Mouse (Mus musculus) stomach, embryonic 14.5 days (tissue): Measurements from ENCODE around the gene Vti1a. TPM values are rescaled to one million over a fixed set of nuclear protein-coding genes. Genes with fewer than 3 reads are reported as not detected.

Experiments used
- ATAC-seq: fragments of 200-750 bp; cut with Nextera tagmentation; 2 replicates; pipeline ENCODE4 v1.8.0; 2017; ENCODE audit warnings: low read depth, moderate TSS enrichment; ENCODE audit not compliant: insufficient number of reproducible peaks, insufficient read depth, low FRiP score
- H3K27ac ChIP-seq: fragments of 300-500 bp; sonication (generic); 2 replicates; pipeline ENCODE4 v1.5.1; 2014; ENCODE audit warnings: mild to moderate bottlenecking, low read length, moderate library complexity, mixed read lengths
- H3K27me3 ChIP-seq: fragments of 300-500 bp; sonication (generic); 2 replicates; pipeline ENCODE4 v1.6.1; 2014; ENCODE audit warnings: low read length, control low read depth, mixed read lengths; ENCODE audit not compliant: control insufficient read depth, insufficient read depth
- H3K36me3 ChIP-seq: fragments of 300-500 bp; sonication (generic); 2 replicates; pipeline ENCODE4 v1.6.1; 2014; ENCODE audit warnings: mild to moderate bottlenecking, control low read depth, low read length, moderate library complexity, mixed read lengths; ENCODE audit not compliant: control insufficient read depth, insufficient read depth
- H3K4me1 ChIP-seq: fragments of 300-500 bp; sonication (generic); 2 replicates; pipeline ENCODE4 v1.6.1; 2014; ENCODE audit warnings: low read length, control low read depth, mixed read lengths; ENCODE audit not compliant: control insufficient read depth, insufficient read depth
- H3K4me2 ChIP-seq: fragments of 300-500 bp; sonication (generic); replicated peaks from 2 replicates; pipeline ENCODE4 v1.6.1; 2014; ENCODE audit warnings: low read depth, low read length, control low read depth
- H3K4me3 ChIP-seq: fragments of 300-500 bp; sonication (generic); 2 replicates; pipeline ENCODE4 v1.5.1; 2014; ENCODE audit warnings: low read depth, low read length, control low read depth
- H3K9ac ChIP-seq: fragments of 300-500 bp; sonication (generic); replicated peaks from 2 replicates; pipeline ENCODE4 v1.6.1; 2014; ENCODE audit warnings: low read depth, mild to moderate bottlenecking, control low read depth, low read length, moderate library complexity, mixed read lengths
- H3K9me3 ChIP-seq: fragments of 300-500 bp; sonication (generic); 2 replicates; pipeline ENCODE4 v1.6.1; 2016; ENCODE audit warnings: low read depth, low read length, control low read depth; ENCODE audit not compliant: control insufficient read depth
- WGBS: fragments of 180-500 bp; shearing (Covaris S2); extraction: QIAGEN DNeasy Blood & Tissue Kit; methylation state at CpG from one replicate; pipeline ENCODE4 v1.1.7; 2014; 5-methylcytosine and 5-hydroxymethylcytosine counted together
- polyA plus RNA-seq: library from polyadenylated mRNA; unstranded; fragments of >200 nt; fragmentation: Nextera tagmentation; extraction: Ambion mirVana; gene quantifications from 2 replicates; pipeline ENCODE4 v1.2.1, GENCODE M21; 2014

Gene Vti1a
- polyA plus RNA-seq = 27.2 and 29.9 TPM in 2 replicates

DNA sequence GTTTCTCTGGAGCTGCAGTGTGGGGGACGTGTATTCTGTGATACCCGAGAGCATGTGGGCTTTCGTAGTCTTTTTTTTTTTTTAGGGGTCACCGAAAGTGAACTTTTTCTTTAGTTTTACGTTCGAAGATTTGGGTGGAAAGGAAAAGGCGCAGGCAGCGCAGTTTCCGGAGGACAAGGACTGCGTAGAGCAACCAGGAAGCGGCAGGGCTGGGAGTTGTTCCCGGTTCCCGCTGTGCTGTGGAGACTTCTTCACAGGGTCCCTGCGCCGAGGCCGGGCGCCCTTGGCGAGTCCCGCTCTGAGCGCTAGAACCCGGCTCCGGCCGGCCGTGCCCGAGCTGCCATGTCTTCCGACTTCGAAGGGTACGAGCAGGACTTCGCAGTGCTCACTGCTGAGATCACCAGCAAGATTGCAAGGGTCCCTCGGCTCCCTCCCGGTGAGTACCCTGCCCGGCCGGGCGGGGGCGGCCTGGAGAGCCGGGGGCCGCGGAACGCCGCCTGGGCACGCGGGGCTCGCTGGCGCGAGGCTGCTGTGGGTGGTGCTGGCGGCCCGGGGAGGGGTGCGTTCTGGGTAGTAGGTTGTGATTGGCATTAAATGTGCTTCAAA lies at the start of gene Vti1a:
Gene Vti1a (plus strand): TSS at position 187 of the 606 bp plus-strand sequence.
- peak within 1 kb of the TSS; percentile 60 for H3K9ac ChIP-seq
- H3K27ac ChIP-seq = peak within 1 kb of the TSS; percentile 86
- ATAC-seq = peak; percentile 89
- under 1% methylated on average over 47 of the region's 48 CpGs for WGBS
- H3K27me3 ChIP-seq = no peaks in the 10 kb centered on the region
- H3K36me3 ChIP-seq = 0 out of 2 replicates have a peak, but pooled peaks cover 7% of the 10 kb centered on the region
- H3K9me3 ChIP-seq = no peaks in the 10 kb centered on the region
- H3K4me1 ChIP-seq = peaks cover 10% of the 10 kb centered on the region
- H3K4me2 ChIP-seq = peak within 1 kb of the TSS; percentile 91
- peak within 1 kb of the TSS; percentile 76 for H3K4me3 ChIP-seq

DNA sequence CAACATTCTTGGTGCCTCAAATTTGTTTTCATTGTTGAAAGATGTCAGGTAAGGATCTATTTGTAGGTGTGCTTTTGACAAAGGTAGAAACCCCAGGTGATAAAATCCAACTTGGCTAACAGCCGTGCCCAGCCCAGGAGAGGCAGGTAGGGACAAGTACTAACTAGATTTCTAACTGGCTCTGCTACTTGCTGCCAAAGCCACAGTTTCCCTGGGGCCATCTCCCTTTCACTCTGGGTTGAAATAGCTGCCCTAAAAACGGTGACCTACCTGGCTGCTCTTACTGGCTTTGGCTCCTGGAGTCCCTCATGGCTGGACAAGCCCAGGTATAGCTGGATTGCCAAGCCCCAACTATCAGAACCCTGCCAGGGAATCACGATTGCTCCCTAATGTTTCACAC lies 49.3 kb upstream of the Vti1a start:
- 76% methylated on average over 3 of the region's 3 CpGs for WGBS
- ATAC-seq = no peak
- Histone ChIP-seq H3K27me3 (no peaks in the 10 kb centered on the region), H3K36me3 (no peaks in the 10 kb centered on the region), H3K27ac (peak overlapping the region; percentile 63; the same call in 1 of the 2 replicates), H3K9me3 (no peaks in the 10 kb centered on the region), H3K4me3 (no peak overlapping the region), H3K4me1 (peaks cover 7% of the 10 kb centered on the region), H3K4me2 (no peak overlapping the region), H3K9ac (no peak overlapping the region)

DNA sequence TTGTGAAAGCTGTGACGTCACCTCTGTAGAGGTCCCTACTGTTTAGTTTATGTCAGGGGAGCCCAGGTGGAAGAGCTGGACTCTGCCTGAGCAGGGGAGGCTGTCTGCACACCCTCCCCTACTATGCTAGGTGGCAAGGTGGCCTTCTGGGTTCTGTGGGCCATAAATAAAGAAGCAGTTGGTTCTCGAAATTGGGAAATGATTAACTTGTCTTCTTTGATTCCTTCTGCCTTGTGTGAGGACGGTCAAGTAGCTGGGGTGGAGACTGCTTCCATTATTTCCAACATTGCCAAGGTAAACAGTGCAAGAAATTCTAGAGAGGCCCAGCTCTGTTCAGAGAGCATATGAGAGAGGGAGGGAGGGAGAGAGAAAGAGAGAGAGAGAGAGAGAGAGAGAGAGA lies 47.9 kb upstream of the Vti1a start:
- 63% methylated on average over 3 of the region's 3 CpGs for WGBS
- H3K9ac ChIP-seq = no peak overlapping the region
- H3K4me3 ChIP-seq = no peak overlapping the region
- no peaks in the 10 kb centered on the region for H3K36me3 ChIP-seq
- H3K27ac ChIP-seq = peak overlapping the region; percentile 75; the same call in 1 of the 2 replicates
- peaks cover 7% of the 10 kb centered on the region for H3K4me1 ChIP-seq
- H3K27me3 ChIP-seq = no peaks in the 10 kb centered on the region
- H3K9me3 ChIP-seq = no peaks in the 10 kb centered on the region
- no peak overlapping the region for H3K4me2 ChIP-seq
- peak; percentile 67 for ATAC-seq

DNA sequence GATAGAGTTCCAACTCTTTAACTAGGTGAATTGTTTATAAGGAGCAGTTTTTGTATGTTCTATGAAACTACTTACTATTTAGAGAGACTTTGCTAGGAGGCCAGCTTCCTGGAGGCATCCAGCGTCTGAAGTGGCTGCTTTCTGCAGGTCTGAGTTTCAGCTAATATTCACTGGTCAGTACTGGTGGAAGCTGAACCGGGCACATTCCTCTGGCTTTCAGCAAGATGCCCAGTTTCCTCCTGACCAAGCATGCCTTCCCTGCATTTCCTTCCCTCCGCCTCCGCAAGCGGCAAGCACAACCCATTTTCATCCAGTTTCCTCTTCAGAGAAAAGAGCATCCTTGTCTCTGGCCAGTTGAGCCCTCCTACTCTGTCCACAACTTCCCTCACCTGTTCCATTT lies 47.0 kb upstream of the Vti1a start:
- H3K4me3 ChIP-seq = no peak overlapping the region
- H3K4me2 ChIP-seq = no peak overlapping the region
- H3K36me3 ChIP-seq = no peaks in the 10 kb centered on the region
- peaks cover 7% of the 10 kb centered on the region for H3K4me1 ChIP-seq
- peak overlapping the region; percentile 75 for H3K27ac ChIP-seq
- ATAC-seq = no peak
- H3K9me3 ChIP-seq = no peaks in the 10 kb centered on the region
- H3K27me3 ChIP-seq = no peaks in the 10 kb centered on the region
- H3K9ac ChIP-seq = no peak overlapping the region
- 74% methylated on average over 5 of the region's 5 CpGs for WGBS

DNA sequence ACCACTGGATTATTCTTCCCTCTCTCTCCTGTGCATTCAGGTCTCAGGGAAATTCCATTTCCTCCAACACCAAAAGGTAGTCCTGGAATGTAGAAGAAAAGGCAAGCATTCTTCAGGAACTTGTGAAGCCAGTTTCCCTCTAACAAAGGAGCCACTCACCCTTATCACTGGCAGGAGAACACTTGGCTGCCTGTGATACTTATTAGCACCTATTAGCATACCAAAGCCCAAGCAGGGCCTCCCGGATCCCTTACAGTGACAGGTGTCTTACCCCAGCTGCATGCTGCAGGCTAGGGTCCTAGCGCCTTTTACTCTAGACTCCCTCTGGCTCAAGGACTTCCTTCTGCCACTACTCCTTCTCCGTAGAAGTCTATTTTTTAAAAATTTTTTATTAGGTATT lies 44.6 kb upstream of the Vti1a start:
- Histone ChIP-seq H3K4me2 (no peak overlapping the region), H3K9me3 (no peaks in the 10 kb centered on the region), H3K4me1 (peaks cover 7% of the 10 kb centered on the region), H3K27ac (0 out of 2 replicates have a peak overlapping the region, but pooled peaks have one; percentile 49), H3K27me3 (no peaks in the 10 kb centered on the region), H3K9ac (no peak overlapping the region), H3K36me3 (no peaks in the 10 kb centered on the region), H3K4me3 (no peak overlapping the region)
- 47% methylated on average over 3 of the region's 3 CpGs for WGBS
- peak; percentile 73 for ATAC-seq

DNA sequence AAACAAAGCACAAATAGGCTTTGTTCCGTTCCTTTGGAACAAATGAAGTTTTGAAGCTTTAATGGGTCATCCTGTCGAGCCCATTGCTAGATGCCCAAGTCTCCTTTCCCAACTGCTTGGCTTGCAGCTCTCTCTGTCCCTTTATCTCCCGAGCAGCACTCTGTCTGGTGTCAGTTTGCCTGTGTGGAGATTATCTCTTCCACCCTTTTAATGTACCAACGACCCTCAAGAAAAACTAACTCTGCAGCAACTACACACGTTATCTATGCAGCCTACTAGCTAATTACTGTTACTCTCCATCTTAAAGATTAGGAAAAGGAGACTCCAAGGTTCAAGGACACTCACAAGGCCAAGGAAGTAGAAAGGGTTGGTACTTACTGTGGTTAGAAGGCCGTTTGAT lies 42.8 kb upstream of the Vti1a start:
- ATAC-seq = no peak
- Histone ChIP-seq H3K27me3 (no peaks in the 10 kb centered on the region), H3K9ac (no peak overlapping the region), H3K4me3 (no peak overlapping the region), H3K36me3 (no peaks in the 10 kb centered on the region), H3K4me1 (0 out of 2 replicates have a peak, but pooled peaks cover 2% of the 10 kb centered on the region), H3K9me3 (no peaks in the 10 kb centered on the region), H3K27ac (no peak overlapping the region), H3K4me2 (no peak overlapping the region)
- 74% methylated on average over 6 of the region's 6 CpGs for WGBS

DNA sequence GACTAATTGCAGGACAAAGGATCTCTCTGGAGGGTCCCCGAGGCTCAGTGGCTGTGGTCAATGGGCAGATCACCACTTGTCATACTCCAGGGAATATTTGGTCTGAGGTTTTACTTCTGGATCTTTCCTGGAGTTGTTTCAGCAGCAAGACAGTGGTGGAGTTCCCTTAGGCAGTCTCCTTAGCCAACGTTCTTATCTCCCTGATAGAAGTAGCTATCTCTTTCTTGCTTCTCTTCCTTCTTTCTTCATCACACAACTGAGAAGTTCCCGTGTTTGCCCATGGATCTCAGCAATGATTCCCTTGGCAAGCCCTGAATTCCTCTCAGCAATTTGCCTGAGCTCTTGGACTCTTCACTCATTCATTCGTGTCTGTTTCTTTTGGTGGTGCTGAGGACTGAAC lies 40.0 kb upstream of the Vti1a start:
- no peak for ATAC-seq
- Histone ChIP-seq H3K27ac (no peak overlapping the region), H3K36me3 (peaks cover under 1% of the 10 kb centered on the region; the same call in 1 of the 2 replicates), H3K9ac (no peak overlapping the region), H3K4me1 (no peaks in the 10 kb centered on the region), H3K27me3 (no peaks in the 10 kb centered on the region), H3K4me2 (no peak overlapping the region), H3K4me3 (no peak overlapping the region), H3K9me3 (no peaks in the 10 kb centered on the region)
- WGBS = 75% methylated on average over 4 of the region's 4 CpGs

DNA sequence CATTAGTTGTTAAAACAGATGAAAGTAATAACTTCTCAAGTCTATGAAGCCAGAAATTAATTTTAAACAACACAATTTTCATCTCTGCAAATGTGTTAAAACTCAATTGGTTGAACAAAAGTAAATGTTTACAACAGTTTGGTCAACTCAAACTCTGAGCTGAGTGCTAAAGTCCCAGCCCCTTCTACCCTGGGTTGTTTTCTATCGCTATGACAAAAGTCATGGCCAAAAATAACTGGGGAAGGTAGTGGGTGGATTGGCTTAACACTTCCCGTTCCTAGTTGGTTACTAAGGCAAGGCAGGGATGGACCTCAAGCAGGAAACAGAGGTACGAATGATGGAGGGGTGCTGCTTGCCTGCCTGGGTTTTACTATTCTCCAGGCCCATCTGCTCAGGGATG lies 39.3 kb upstream of the Vti1a start:
- H3K4me2 ChIP-seq = no peak overlapping the region
- no peaks in the 10 kb centered on the region for H3K4me1 ChIP-seq
- H3K27ac ChIP-seq = no peak overlapping the region
- ATAC-seq = no peak
- 89% methylated on average over 3 of the region's 3 CpGs for whole genome bisulfite sequencing
- H3K9me3 ChIP-seq = no peaks in the 10 kb centered on the region
- no peaks in the 10 kb centered on the region for H3K27me3 ChIP-seq
- no peak overlapping the region for H3K9ac ChIP-seq
- peaks cover 7% of the 10 kb centered on the region; the same call in 1 of the 2 replicates for H3K36me3 ChIP-seq
- H3K4me3 ChIP-seq = no peak overlapping the region

DNA sequence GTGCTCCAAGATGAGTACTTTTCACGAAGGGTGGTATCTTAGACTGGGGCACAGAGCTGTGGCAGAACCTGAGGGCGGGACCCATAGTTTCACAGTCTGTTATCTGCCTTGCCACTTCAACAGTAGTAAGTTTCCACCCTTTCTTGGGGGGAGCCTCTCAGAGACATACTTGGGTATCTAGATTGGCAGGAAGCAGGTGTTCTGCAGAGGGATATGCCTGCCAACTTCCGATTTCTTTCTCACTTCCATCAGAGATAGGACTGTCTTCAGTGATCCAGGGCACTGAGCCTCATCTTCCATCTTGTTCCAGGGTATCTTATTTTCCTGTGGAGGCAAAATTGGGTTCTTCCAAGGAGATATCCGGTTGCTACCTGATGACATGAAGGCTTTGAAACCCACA lies 32.0 kb upstream of the Vti1a start:
- Histone ChIP-seq H3K4me2 (no peak overlapping the region), H3K4me3 (no peak overlapping the region), H3K27me3 (no peaks in the 10 kb centered on the region), H3K27ac (no peak overlapping the region), H3K36me3 (peaks cover 14% of the 10 kb centered on the region), H3K4me1 (no peaks in the 10 kb centered on the region), H3K9ac (no peak overlapping the region), H3K9me3 (no peaks in the 10 kb centered on the region)
- WGBS = 92% methylated on average over 4 of the region's 4 CpGs
- ATAC-seq = peak; percentile 67; the same call in 1 of the 2 replicates
